Mouse (Mus musculus) myocyte (in vitro differentiated cells): ENCODE data around the gene Elac2. TPM values are rescaled to one million over a fixed set of nuclear protein-coding genes. Genes with fewer than 3 reads are reported as not detected.

Source experiments
- H3K27me3 ChIP-seq: one replicate; pipeline ENCODE4 v1.6.1; 2011; ENCODE audit not compliant: control insufficient read depth, insufficient read depth, insufficient read length
- H3K36me3 ChIP-seq: one replicate; pipeline ENCODE4 v1.6.1; 2011; ENCODE audit not compliant: control insufficient read depth, insufficient read depth
- H3K4me2 ChIP-seq: one replicate; pipeline ENCODE4 v1.6.1; 2011; ENCODE audit warnings: low read depth, control low read depth
- H3K4me3 ChIP-seq: one replicate; pipeline ENCODE4 v1.5.1; 2011; ENCODE audit warnings: mild to moderate bottlenecking, control low read depth, moderate library complexity
- H3K79me2 ChIP-seq: one replicate; pipeline ENCODE4 v1.6.1; 2011; ENCODE audit not compliant: control insufficient read depth, insufficient read depth
- H3ac ChIP-seq: one replicate; pipeline ENCODE4 v1.6.1; 2011; ENCODE audit not compliant: control insufficient read depth, insufficient read length
- CEBPB ChIP-seq: IDR thresholded peaks from 2 replicates; pipeline ENCODE4 v1.6.1; 2011; ENCODE audit warnings: mild to moderate bottlenecking, moderate library complexity; ENCODE audit not compliant: poor library complexity, insufficient read depth, severe bottlenecking
- E2F4 ChIP-seq: IDR thresholded peaks from one replicate; pipeline ENCODE4 v1.6.1; 2011; ENCODE audit warnings: mild to moderate bottlenecking, control low read depth, moderate library complexity; ENCODE audit not compliant: insufficient read depth
- MAX ChIP-seq: IDR thresholded peaks from one replicate; pipeline ENCODE4 v1.6.1; 2011; ENCODE audit warnings: low read depth, mild to moderate bottlenecking, control low read depth
- MYOD1 ChIP-seq, 3 experiments: IDR thresholded peaks; one replicate each; pipeline ENCODE4 v1.6.1; 2011; ENCODE audit warnings: control low read depth in 2 of 3, low read depth in 2 of 3, mild to moderate bottlenecking in 2 of 3, moderate library complexity in 1 of 3; ENCODE audit not compliant: insufficient read length in 2 of 3, control insufficient read depth in 1 of 3
- MYOG ChIP-seq, 3 experiments: IDR thresholded peaks; one replicate each; pipeline ENCODE4 v1.6.1; 2011; ENCODE audit warnings: control low read depth in 2 of 3, low read depth in 2 of 3, mild to moderate bottlenecking in 2 of 3; ENCODE audit not compliant: insufficient read length in 2 of 3, control insufficient read depth in 1 of 3, insufficient read depth in 1 of 3
- POLR2A ChIP-seq: IDR thresholded peaks from one replicate; pipeline ENCODE4 v1.6.1; 2011; ENCODE audit warnings: low read depth, mild to moderate bottlenecking, control low read depth, moderate library complexity; ENCODE audit not compliant: insufficient read length
- POLR2AphosphoS2 ChIP-seq: IDR thresholded peaks from one replicate; pipeline ENCODE4 v1.6.1; 2011; ENCODE audit warnings: low read depth, control low read depth; ENCODE audit not compliant: insufficient read length
- REST ChIP-seq: IDR thresholded peaks from one replicate; pipeline ENCODE4 v1.6.1; 2011; ENCODE audit warnings: mild to moderate bottlenecking, control low read depth, moderate library complexity; ENCODE audit not compliant: insufficient read depth, insufficient read length
- SRF ChIP-seq: IDR thresholded peaks from one replicate; pipeline ENCODE4 v1.6.1; 2011; ENCODE audit warnings: low read depth; ENCODE audit not compliant: control insufficient read depth, insufficient read length
- TCF12 ChIP-seq: IDR thresholded peaks from one replicate; pipeline ENCODE4 v1.6.1; 2011; ENCODE audit warnings: mild to moderate bottlenecking, control low read depth; ENCODE audit not compliant: poor library complexity, insufficient read depth, severe bottlenecking
- TCF3 ChIP-seq: IDR thresholded peaks from one replicate; pipeline ENCODE4 v1.6.1; 2011; ENCODE audit warnings: low read depth, control low read depth; ENCODE audit not compliant: insufficient read length
- USF1 ChIP-seq: IDR thresholded peaks from one replicate; pipeline ENCODE4 v1.6.1; 2011; ENCODE audit warnings: low read depth, mild to moderate bottlenecking, control low read depth, moderate library complexity
- polyA plus RNA-seq: library from polyadenylated mRNA; unstranded; fragments of >200 nt; fragmentation: generic; extraction: Trizol; gene quantifications from one replicate; pipeline ENCODE4 v1.2.1, GENCODE M21; 2012; ENCODE audit warnings: missing spikeins

Elac2 gene
- polyA plus RNA-seq, 1 experiment = 36.4 TPM

DNA sequence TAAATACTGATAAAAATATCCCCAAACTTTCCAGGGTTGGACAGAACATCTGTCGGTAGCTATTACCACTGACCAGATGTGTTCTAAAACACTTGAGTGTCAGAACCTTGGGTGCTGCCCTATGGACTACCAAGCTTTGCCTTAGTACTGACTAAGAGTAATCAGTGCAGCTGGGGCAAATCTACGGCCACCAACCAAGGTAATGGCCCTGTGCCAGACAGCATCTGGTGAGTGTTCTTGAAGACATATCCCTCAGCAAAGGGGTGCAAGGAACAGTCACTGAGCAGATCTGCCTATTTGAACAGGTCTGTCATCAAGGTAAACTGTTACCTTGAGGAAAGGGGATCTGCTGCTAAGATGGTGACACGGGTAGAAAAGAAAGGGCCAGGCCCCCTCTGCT is 26.0 kb downstream of the Elac2 start:
- no peaks in the 10 kb centered on the region for H3K27me3 ChIP-seq
- TF ChIP-seq USF1 (no peak), POLR2AphosphoS2 (no peak), MAX (no peak)

DNA sequence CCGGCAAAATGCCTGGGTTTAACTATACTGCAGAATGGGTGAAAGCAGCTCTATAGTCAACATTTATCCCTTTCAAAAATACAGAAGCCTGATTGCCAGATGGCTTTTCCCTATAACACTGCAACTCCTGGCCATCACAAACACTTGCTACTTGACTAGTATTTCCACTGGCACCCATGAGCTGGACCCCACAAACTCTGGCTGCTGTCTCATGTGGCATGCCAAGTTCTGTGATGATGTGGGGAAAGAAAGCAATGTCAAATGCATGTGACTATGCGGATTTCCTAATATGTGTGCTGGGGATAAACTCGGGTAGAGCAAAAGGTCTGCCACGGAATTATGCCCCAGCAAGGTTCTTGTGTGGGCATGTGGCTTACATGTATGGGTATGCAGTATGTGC is 27.2 kb downstream of the Elac2 start:
- H3K36me3 ChIP-seq = peaks cover 3% of the 10 kb centered on the region
- no peaks in the 10 kb centered on the region for H3K27me3 ChIP-seq
- no peak overlapping the region for H3K4me2 ChIP-seq
- no peaks in the 10 kb centered on the region for H3K79me2 ChIP-seq
- H3ac ChIP-seq = no peak overlapping the region
- TF ChIP-seq MAX (no peak), CEBPB (no peak), SRF (no peak), POLR2AphosphoS2 (no peak), MYOD1 (IDR thresholded peaks at IDR 0.05; ENCODE audit: control insufficient read depth in 1 of 3, insufficient read length in 2 of 3, low read depth in 2 of 3) (no peak), TCF3 (no peak), POLR2A (no peak), TCF12 (no peak), MYOG (IDR thresholded peaks at IDR 0.05; ENCODE audit: control insufficient read depth in 1 of 3, insufficient read depth in 1 of 3, insufficient read length in 2 of 3, low read depth in 2 of 3) (no peak), USF1 (no peak), E2F4 (no peak), REST (no peak)
- no peak overlapping the region for H3K4me3 ChIP-seq

More for the DNA sequence above, 26.0 kb downstream of the Elac2 start:
- Histone ChIP-seq H3K79me2 (no peaks in the 10 kb centered on the region), H3K36me3 (peaks cover 3% of the 10 kb centered on the region), H3K4me2 (no peak overlapping the region), H3K4me3 (no peak overlapping the region), H3ac (no peak overlapping the region)

DNA sequence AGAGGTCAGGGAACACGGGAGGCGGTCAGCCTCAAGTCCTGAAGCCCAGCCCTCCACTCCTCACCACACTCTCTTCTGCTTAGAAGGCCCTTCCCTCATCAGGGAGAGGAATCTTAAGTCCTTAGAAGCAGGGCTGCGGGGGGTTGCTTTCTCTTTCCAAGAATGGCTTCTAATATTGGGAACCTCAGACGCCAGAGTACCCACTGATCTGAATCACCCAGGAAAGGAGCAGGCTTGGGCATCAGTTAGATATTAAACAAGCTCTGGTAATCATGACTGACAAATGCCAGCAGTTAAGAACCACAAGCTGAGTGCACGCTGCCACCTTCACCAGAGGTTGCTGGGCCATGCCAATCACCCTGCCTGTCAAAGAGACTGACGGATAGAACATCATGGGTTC is 35.1 kb downstream of the Elac2 start:
- H3ac ChIP-seq = no peak overlapping the region
- no peaks in the 10 kb centered on the region for H3K79me2 ChIP-seq
- no peaks in the 10 kb centered on the region for H3K36me3 ChIP-seq

DNA sequence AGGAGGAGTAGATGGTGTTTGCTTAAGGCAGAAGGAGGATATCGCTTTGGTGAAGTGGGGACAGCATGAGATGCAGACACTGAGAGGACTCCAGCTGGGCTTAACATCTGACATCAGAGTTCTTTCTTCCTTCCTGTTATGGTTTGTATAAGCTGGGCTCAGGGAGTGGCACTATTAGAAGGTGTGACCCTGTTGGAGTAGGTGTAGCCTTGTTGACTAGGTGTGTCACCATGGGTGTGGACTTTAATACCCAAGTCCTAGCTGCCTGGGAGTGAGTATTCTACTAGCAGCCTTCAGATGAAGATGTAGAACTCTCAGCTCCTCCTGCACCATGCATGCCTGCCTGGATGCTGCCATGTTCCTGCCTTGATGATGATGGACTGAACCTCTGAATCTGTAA is 37.9 kb downstream of the Elac2 start:
- TF ChIP-seq TCF3 (no peak), USF1 (no peak), POLR2AphosphoS2 (no peak), E2F4 (no peak), REST (no peak), SRF (no peak), CEBPB (no peak), MYOG (IDR thresholded peaks at IDR 0.05; ENCODE audit: control insufficient read depth in 1 of 3, insufficient read depth in 1 of 3, insufficient read length in 2 of 3, low read depth in 2 of 3) (no peak), MAX (no peak), POLR2A (no peak), TCF12 (no peak), MYOD1 (IDR thresholded peaks at IDR 0.05; ENCODE audit: control insufficient read depth in 1 of 3, insufficient read length in 2 of 3, low read depth in 2 of 3) (no peak)
- Histone ChIP-seq H3K27me3 (no peaks in the 10 kb centered on the region), H3K4me2 (no peak overlapping the region), H3K79me2 (no peaks in the 10 kb centered on the region), H3K4me3 (no peak overlapping the region), H3ac (no peak overlapping the region), H3K36me3 (no peaks in the 10 kb centered on the region)

More for the DNA sequence above, 35.1 kb downstream of the Elac2 start:
- Histone ChIP-seq H3K4me3 (no peak overlapping the region), H3K4me2 (no peak overlapping the region), H3K27me3 (no peaks in the 10 kb centered on the region)
- no peak for TF ChIP-seq POLR2AphosphoS2
- no peak for TF ChIP-seq USF1
- no peak for TF ChIP-seq E2F4
- TF ChIP-seq CEBPB = no peak
- no peak for TF ChIP-seq MYOD1 (IDR thresholded peaks at IDR 0.05; ENCODE audit: control insufficient read depth in 1 of 3, insufficient read length in 2 of 3, low read depth in 2 of 3)
- TF ChIP-seq TCF12 = no peak
- TF ChIP-seq SRF = no peak
- no peak for TF ChIP-seq MAX
- no peak for TF ChIP-seq POLR2A

DNA sequence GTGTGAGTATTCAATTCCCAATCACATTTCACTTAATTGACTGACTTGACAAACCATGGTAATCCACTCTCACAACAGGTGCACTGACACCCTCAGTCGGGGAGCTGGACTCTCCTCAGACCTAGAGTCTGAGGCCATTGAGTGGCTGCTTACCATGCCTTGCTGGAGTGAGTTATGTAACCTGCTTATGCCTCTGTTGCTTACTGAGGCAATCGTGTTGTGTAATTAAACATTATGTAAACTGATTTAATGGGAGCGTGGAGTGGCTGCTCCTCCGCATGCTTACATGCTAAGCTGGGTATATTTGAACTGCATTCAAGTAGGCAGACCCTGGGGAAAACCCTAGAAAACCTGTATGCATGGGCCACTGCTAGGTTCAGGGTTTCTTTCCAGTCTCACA is 41.9 kb downstream of the Elac2 start:
- no peak overlapping the region for H3K4me2 ChIP-seq
- no peaks in the 10 kb centered on the region for H3K36me3 ChIP-seq
- no peak overlapping the region for H3ac ChIP-seq
- H3K79me2 ChIP-seq = no peaks in the 10 kb centered on the region
- H3K4me3 ChIP-seq = no peak overlapping the region
- no peak for TF ChIP-seq E2F4
- TF ChIP-seq POLR2A = no peak
- TF ChIP-seq CEBPB = no peak
- no peak for TF ChIP-seq REST
- no peak for TF ChIP-seq MYOG (IDR thresholded peaks at IDR 0.05; ENCODE audit: control insufficient read depth in 1 of 3, insufficient read depth in 1 of 3, insufficient read length in 2 of 3, low read depth in 2 of 3)
- no peak for TF ChIP-seq TCF12
- no peak for TF ChIP-seq POLR2AphosphoS2
- TF ChIP-seq SRF = no peak
- TF ChIP-seq TCF3 = no peak
- no peaks in the 10 kb centered on the region for H3K27me3 ChIP-seq
